Mouse (Mus musculus): Measurements from ENCODE around the gene March1.

Gene March1

DNA sequence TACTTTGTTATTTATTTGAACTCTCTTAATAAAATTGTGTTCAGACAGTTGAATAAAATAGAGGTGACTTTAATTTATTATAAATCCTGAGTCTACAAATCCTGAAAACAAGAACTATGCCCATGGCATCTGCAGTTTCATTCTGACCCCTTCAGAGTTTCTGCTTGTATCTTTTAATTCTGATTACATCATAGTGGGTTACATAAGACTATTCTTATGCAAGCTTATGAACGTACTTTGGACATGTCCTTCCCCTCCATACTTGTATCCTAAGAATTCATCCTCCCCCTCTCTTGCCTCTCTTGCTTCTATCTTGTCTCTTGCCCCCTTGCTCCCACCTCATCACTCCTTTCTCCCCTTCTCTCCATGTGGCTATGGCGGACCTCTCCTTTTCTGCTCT lies 901.4 kb downstream of the March1 start:
- no peak for DNase-seq (ENCODE audit: inconsistent ontology term)

DNA sequence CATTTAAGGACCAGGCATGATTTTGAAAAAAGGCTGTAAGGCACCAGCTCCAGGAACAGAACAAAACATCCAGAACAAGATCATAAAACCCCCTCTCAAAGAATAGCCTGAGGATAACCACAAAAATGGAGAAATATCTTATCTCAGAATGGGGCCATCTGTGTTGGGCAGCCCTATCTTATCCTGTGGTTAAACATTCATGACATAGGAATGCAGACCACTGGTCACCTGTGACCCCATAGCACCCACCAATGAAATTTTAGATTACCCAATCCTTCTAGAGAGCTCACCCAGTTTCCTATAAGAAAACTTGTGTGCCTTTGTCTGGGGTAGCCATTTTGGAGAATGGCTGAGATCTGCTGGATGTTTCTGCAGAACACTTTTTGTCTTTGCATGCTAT lies 902.9 kb downstream of the March1 start:
- DNase-seq (ENCODE audit: inconsistent ontology term), result peak; percentile 1

Data from Muller cell, postnatal 12 days (primary cell).